Mouse (Mus musculus) heart, adult 9 months (tissue): ENCODE results near the gene Gm364.

Source experiments
- DNase-seq, 2 experiments: peaks; one replicate each; pipeline ENCODE4 v3.0.0; 2022; ENCODE audit warnings: low spot score in 2 of 2

Gene Gm364

DNA sequence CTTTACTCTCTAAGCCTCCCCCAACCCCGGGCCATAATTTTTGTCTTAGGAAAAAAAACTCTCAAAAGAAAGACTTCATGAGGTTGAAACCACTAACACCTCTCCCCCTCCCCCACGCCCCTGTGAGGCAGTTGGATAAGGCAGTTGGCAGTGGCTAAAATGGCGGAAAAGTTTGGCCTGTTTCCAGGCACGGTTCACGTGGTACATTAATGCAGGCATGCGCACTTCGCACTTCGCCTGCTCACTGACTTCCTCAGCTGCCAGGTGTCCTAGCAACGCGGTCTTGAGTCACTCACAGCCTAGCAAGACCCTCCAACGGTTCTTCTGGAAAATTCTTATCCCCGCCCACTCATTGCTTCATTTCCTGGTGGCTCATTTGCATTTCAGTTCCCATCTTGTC, at the start of gene Gm364:
Gene Gm364, plus strand, starts transcription at position 386 of the 400 bp plus-strand sequence.
- DNase-seq = no peak

DNA sequence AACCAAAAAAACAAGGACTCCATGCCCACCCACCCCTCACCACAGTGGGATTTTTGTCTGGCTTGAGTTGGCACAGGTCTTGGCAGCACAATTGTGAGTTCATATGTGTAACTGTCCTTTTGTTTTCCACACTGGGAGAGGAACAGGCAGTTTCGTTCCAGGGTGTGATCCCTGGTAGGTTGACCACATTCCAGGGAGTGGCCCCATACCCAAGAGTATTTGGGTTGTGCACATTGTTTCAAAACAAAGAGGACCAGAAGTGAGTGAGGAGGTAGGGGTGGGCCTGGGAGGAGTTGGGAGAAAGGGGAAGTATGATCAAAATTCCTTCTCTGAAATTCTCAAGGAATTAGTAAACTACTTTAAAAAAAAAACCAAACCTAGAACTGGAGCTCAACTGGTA, 49.6 kb upstream of the Gm364 start:
- DNase-seq = no peak

DNA sequence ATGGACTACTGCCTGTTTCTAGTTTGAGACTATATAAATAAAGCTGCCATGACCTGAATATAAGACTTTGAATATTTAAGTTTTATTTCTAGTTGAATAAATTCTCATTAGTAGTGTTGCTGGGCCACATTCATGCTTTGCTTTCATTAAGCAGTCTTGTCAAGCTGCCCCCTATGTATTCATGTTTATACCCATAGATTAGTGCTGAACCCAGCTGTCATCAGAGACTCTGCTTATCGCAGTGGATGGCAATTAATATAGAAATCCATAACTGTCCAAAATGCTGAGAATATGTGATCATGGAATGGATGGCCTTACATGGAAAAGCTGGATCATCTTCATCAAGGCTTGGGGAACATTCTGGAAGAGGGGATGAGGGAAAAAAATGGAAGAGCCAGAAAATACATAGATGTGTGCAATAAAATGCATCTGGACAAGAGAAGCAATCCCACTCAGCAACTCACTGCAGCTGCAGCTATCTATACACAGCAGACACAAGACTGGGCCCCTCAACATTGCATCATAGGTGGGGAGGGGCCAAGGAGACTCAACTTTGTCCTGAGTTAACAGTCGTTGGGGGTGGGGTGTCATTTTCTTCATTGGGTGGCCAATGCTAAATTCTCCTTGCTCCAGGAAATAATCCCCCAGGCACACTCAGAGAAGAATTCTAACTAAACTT, 43.9 kb upstream of the Gm364 start:
- no peak for DNase-seq

DNA sequence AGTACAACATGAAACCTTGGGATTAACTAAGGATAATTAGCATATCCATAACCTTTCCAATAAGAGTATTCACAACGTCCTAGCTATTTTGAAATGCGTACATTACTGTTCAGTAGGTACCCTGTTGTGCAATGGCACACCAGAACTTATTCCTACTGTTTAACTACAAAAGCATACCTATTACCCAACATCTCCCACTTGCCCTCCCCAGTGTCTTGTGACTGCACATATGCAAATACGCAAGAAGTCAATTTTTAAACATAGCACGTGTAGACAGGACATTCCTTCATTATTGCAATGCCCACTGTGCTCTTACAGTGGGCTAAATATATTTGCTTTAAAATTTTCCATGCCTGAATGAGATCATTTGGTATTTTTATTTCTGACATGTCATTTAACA, 36.0 kb upstream of the Gm364 start:
- DNase-seq = no peak

DNA sequence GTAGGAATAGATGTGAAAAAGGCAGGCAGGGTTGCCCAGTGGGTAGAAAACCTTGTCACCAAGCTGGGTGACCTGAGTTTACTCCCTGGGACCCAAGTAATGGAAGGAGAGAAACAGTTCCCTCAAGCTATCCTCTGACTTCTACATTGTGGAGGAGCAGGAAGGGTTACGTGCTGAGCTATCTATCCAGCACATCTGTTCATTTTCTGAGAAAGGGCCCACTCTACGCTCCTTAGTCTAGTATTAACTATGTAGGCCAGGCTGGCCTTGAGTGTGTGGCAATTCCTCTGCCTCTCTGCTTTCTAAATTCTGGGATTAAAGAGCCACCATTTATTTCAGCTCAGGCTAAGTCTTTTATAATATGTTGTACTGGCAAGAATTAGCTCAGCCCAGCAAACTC, 35.4 kb upstream of the Gm364 start:
- no peak for DNase-seq

DNA sequence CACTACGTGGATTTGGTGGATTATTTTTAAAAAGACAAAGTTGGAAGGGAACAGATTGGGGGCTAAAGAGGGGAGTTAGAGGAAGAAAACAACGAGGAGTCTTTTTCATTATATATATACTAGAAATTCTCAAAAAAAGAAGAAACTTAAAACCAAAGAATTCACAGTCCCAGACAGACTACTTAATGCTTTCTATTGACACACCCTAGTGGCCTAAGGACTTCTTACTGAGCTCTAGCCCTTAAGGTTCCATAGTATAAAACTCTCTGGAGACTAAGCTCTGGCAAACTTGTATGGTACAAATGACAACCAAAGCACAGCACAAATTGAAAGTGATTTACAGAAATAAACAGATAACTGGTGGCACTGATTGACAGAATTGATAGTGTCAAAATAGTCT, 34.9 kb upstream of the Gm364 start:
- DNase-seq = no peak

DNA sequence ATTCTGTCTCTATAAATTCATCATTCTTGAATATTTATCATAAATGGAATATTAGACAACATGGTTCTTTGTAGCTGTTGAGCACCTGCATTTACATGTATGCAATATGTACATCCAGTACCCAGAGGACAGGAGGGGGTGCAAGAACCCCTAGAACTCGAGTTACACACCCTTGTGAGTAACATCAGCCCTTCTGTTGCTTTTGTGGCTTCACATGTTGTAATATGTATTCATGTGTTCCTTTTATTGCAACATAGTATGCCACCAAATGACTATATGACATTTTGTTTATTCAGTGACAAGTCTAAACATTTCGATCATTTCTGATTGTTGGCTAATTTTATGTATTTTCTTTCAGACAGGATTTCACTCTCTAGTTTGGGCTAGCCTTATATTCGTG, 31.9 kb upstream of the Gm364 start:
- DNase-seq = no peak

DNA sequence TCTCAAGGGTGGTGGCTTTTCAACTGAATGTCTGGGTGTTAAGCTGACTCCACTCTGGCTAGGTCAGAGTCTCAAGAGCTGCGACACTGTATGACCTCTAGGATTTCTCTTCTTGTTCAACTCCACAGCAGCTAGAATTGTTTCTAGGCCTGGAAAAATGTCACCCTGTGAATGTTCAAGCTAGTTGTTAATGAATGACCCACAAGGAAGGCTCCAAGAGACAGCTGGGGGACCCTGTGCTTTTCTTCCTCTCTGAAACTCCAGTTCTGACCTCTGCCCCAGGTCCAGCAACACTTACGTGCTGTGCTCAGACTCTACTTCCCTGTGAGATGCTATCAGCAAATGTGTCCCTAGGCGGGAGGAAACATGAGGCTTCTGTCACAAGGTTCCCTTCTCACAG, 30.4 kb upstream of the Gm364 start:
- no peak for DNase-seq

DNA sequence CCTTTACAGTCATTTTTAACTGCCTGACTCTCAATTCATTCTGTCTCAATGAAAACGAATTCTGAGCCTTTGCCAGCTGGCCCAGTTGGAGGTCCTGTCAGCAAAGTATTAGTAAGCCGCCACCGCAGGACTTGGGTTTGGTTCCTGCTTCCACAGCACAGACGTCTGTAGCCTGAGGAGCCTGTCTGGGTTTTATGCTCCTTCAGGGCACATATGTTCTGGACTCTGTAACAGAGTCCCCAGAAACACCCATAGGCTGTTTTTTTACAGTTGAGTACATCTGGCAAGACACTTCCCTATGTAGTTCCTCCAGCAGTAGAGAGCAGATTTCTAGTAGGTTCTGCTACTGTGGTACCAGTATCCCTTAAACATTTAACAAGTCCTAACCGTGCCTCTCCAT, 28.0 kb upstream of the Gm364 start:
- DNase-seq = no peak

DNA sequence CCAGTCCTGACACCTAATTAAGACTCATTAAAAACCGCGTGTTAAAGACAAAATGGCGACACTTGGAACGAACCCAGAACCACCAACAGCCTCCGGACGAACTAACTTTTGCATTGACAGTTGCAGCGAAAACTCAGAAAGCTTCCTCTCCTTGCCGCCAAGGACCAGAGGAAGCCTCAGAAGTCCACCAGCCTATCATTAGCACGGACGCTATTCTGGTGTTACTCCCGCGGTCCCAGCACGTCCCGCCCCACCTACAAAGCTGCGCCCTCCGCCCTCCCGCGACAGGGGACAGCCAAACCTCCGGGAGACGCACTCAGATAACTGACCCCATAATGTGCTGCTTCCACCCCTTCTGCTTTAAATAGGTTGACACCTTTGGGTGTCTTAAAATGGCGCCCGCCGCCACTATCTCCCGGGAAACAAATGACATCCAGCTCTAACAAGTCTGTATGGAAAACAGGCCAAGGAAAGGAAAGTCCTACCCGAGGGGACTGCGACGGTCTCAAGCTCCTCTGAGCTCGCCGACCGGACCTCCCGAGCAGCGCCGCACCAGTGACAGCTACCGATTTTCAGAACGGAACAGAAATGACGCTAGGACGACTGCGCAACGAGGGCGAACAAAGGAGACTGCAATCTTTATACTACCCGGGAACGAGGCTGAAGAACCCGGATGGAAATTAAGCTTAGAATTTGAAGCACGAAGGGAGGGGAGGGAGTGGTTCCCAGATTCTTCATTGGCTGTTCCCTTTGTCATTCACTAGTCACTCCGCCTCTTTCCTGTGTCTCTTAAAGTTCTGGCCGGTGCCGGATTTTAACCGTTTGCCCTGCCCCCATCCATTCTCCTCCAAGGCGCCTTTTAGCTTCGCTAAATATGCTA, 16.3 kb upstream of the Gm364 start, which contains the start of gene Rbmx:
Gene Rbmx, minus strand, starts transcription at position 670 of the 880 bp plus-strand sequence.
- DNase-seq = peak; percentile 90 to 93

DNA sequence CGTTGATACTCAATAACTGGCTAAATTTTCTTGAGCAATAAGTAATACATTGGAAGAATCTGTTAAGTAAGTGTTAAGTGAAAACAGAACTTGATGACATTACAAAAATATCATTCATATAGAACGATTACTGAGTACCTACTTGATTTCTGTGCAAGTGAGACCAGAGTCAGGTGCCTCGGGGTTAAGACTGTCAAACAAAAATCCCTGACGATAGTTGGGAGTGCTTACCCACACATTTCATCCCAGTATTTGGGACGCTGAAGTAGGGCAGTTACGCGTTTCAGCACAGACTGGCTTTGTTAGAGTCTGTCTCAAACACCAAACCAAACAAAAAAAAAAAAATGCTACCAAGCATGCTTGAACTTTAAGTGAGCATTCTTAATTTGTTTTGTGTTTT, 15.5 kb upstream of the Gm364 start:
- DNase-seq = no peak

DNA sequence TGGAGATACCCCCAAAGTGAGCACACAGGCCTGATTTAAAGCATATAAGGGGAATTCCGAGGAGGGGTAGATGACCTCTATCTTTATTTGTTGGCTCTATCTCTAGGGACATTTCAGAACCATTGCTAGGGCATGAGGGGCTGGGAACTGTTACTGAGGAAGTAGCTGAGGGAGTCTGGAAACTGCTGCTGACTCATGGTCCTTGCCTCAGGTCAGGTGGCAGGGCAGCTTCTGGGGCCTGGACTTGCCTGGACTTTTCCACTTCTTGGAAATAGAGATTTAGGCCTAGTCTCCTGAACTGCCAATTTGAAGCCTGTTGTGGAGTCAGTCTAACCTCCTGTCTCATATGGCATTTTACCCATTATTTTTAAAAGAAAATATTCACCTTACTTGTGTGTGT, 7.6 kb upstream of the Gm364 start:
- no peak for DNase-seq

DNA sequence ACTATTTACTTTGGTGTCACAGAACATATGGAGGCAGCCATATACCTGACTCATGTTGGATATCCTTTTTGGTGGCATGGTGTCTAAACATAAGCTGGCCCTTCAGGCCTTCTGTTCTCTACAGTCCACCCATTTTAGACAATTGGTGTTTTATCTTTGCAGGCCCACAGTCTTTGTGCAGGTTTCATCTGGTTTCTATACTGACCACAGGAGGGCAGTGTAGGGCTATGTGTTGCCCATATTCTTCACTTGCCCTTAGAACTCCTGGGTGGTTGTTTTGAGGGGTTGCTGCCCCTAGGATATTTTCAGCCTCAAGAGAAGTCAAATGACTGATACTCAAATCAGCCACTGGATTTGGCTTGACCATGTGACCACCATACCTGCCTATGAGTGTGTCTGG, 5.3 kb upstream of the Gm364 start:
- DNase-seq = no peak

DNA sequence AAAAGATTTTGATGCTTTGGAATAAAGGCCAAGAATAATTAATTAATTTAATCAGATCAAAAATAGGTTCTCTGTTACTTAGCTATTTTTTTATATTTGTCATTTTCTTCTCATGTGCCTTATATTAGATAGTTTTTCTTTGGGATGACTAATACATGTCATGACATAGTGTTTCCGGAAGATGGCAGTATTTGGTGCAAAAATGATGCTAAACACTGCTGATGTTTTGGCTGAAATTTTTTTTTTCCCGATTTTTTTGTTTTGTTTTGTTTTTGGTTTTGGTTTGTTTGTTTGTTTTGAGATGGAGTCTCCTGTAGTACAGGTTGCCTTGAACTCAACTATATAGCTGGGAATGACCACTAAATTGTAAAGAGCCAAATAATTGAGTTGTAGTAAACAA, 22.7 kb downstream of the Gm364 start:
- no peak for DNase-seq

DNA sequence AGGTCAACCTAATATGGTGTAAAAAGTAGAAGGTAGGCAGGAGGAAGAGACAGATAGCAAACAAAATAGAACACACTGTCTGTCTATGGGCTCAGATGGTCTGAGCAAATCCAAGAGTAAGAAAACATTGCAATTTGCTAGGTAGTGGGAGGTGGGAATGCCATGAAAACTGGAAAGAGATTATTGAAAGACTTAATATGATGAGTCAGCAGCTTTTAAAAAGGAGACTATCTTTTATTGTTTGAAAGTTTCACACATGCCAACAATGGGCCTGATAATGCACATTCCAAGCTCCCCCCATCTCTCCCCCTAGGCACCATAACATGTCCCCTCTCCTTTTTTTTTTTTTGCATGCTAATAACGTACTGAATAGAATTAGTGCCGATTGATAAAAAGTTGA, 24.9 kb downstream of the Gm364 start:
- no peak for DNase-seq

DNA sequence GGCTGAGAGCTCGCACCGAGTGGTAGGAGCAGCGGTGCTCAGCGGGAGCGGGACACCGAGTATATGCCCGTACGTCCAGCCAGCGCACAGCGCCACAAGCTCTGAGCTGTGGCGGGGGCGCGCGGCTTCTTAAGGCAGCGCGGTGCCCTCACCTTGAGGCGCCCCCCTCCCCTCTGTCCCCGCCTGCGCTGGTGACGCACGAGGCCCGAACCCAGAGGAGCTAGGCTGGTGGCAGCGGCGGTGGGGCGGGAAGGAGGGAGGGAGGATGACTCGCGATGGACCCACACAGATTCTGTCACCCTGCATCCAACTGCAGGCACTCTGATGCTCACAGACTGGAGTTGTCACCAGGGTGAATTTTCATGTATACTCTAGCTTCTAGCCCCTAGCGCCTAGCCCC, 94.7 kb downstream of the Gm364 start, which contains the start of gene Gpr101:
Gene Gpr101, minus strand, starts transcription at position 124 of the 400 bp plus-strand sequence.
- no peak for DNase-seq

DNA sequence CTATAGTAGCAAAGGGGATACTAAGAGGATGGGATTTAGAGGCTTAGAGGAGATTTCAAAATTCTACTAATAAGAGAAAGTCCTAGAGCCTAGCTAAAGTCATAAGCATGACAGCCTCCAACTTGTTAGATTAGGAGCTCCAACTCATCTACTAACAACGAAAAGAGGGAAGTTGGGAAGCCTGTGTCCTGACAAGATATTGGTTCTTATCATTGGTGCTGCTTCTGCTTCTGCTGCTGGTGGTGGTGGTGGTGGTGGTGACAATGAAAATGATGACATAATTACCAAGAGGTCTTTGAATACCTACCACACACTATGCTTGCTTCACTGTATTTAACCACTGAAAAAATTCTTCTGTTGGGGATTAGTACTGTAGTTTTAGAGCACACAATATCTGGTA, 97.3 kb downstream of the Gm364 start:
- DNase-seq = no peak

DNA sequence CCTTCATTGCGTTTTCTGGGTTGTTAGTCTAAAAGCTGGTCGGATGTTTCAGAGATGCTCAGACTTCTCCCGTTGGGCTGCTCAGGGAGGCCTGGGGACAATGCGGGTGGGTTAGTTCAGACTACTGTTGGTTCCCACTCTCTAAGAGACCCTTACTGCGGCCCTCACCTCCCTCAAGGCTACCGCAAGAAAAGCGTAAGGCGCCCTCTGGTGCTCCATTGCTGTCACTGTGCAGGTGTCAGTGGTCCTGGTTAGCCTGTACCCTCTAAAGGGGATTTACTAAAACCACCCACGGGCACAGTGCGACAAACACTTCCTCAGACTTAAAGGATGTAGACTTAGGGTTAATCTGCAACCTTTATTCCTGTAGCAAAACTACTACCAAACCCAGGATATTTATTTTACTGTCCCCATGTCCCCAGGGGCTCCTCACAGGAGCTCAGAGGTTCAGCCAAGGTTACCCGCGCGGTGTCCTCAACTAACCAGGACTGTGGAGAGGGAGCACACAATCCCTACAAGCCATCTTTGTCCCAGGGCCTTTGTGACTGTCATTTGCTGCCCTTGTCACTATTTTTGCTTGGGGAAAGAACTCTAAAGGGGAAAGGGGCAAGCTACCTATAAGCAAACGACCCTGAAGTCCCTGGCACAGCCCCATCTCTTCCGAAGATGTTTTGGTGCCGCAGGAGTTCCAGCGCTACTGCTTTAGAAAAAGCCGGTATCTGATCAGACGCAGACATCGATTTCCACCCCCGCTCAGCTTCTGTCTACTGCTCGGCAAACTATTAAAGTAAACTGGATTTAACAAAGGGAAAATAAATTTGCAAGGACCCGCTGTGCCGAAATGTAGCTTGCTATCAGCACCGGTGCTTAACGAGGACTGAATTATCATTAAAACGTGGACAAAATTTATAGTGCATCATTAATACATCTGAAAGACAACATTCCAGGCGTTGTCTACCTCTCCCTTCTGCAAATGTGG, 112.5 kb downstream of the Gm364 start:
- no peak for DNase-seq
